Mouse (Mus musculus): ENCODE results near the gene Gm43064. TPM values are rescaled to one million over a fixed set of nuclear protein-coding genes. Genes with fewer than 3 reads are reported as not detected.
"Not testable (repeated sequence)": the region's sequence is repeated elsewhere in the genome, so short reads cannot be mapped to it uniquely, and the experiment has no call there.

Gene Gm43064
- polyA plus RNA-seq, 1 experiment, result not detected

GRCm38 (mm10) chr3:103830681-103831080, 21.3 kb downstream of the Gm43064 start:
- not testable (repeated sequence) for H3K4me1 ChIP-seq (ENCODE audit: control insufficient read depth, insufficient read depth, insufficient read length, low read length); H3K4me3 ChIP-seq (ENCODE audit: insufficient read depth, low read depth, low read length); H3K27ac ChIP-seq (replicated peaks; ENCODE audit: low read depth, low read length)

- Histone ChIP-seq H3K4me1 (ENCODE audit: control insufficient read depth, insufficient read depth, insufficient read length, low read length) (no peaks in the 10 kb centered on the region), H3K27ac (replicated peaks; ENCODE audit: low read depth, low read length) (no peak overlapping the region), H3K4me3 (ENCODE audit: insufficient read depth, low read depth, low read length) (no peak overlapping the region)
Observed at GRCm38 (mm10) chr3:103831146-103831545, 21.8 kb downstream of the Gm43064 start.

- Histone ChIP-seq H3K4me1 (ENCODE audit: control insufficient read depth, insufficient read depth, insufficient read length, low read length) (no peaks in the 10 kb centered on the region), H3K4me3 (ENCODE audit: insufficient read depth, low read depth, low read length) (no peak within 1 kb of the TSS), H3K27ac (replicated peaks; ENCODE audit: low read depth, low read length) (no peak within 1 kb of the TSS)
Observed at GRCm38 (mm10) chr3:103832426-103832825, 23.1 kb downstream of the Gm43064 start, which contains the start of gene Bcl2l15. Gene Bcl2l15, plus strand, starts transcription at chr3:103832601.

GRCm38 (mm10) chr3:103834001-103834400, 24.6 kb downstream of the Gm43064 start:
- Histone ChIP-seq H3K27ac (replicated peaks; ENCODE audit: low read depth, low read length) (no peak overlapping the region), H3K4me3 (ENCODE audit: insufficient read depth, low read depth, low read length) (no peak overlapping the region), H3K4me1 (ENCODE audit: control insufficient read depth, insufficient read depth, insufficient read length, low read length) (no peaks in the 10 kb centered on the region)

GRCm38 (mm10) chr3:103835272-103835950, 26.0 kb downstream of the Gm43064 start:
- H3K4me3 ChIP-seq (ENCODE audit: insufficient read depth, low read depth, low read length), result no peak overlapping the region
- no peaks in the 10 kb centered on the region for H3K4me1 ChIP-seq (ENCODE audit: control insufficient read depth, insufficient read depth, insufficient read length, low read length)
- no peak overlapping the region for H3K27ac ChIP-seq (replicated peaks; ENCODE audit: low read depth, low read length)

- H3K4me3 ChIP-seq (ENCODE audit: insufficient read depth, low read depth, low read length), result no peak overlapping the region
- H3K4me1 ChIP-seq (ENCODE audit: control insufficient read depth, insufficient read depth, insufficient read length, low read length), result no peaks in the 10 kb centered on the region
- no peak overlapping the region for H3K27ac ChIP-seq (replicated peaks; ENCODE audit: low read depth, low read length)
Observed at GRCm38 (mm10) chr3:103835951-103836310, 26.6 kb downstream of the Gm43064 start.

- H3K4me3 ChIP-seq (ENCODE audit: insufficient read depth, low read depth, low read length), result no peak overlapping the region
- no peaks in the 10 kb centered on the region for H3K4me1 ChIP-seq (ENCODE audit: control insufficient read depth, insufficient read depth, insufficient read length, low read length)
- no peak overlapping the region for H3K27ac ChIP-seq (replicated peaks; ENCODE audit: low read depth, low read length)
Observed at GRCm38 (mm10) chr3:103836453-103836852, 27.1 kb downstream of the Gm43064 start.

GRCm38 (mm10) chr3:103839711-103840110, 30.3 kb downstream of the Gm43064 start:
- Histone ChIP-seq H3K27ac (replicated peaks; ENCODE audit: low read depth, low read length) (no peak overlapping the region), H3K4me1 (ENCODE audit: control insufficient read depth, insufficient read depth, insufficient read length, low read length) (no peaks in the 10 kb centered on the region), H3K4me3 (ENCODE audit: insufficient read depth, low read depth, low read length) (no peak overlapping the region)

- H3K4me3 ChIP-seq (ENCODE audit: insufficient read depth, low read depth, low read length); H3K4me1 ChIP-seq (ENCODE audit: control insufficient read depth, insufficient read depth, insufficient read length, low read length); H3K27ac ChIP-seq (replicated peaks; ENCODE audit: low read depth, low read length): not testable (repeated sequence)
Observed at GRCm38 (mm10) chr3:103840195-103840594, 30.8 kb downstream of the Gm43064 start.

DNA sequence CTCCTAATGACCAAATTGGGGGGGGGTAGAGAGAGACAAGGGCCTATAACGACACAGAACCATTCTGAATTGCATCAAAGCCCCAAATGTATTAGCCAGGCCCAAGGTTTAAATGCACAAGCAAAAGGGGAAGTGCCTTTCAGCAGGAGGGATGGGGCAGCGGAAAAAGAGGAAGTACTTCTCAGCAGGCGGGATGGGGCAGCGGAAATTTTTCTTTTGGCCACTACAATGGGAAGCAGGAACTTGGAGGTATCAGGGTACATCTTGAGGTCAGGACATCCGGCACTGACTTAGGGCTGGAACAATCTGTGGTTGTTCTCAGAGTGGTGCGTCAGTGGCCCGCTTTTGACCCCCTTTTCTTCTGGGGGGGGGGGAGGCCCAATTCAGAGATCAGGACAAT, 31.6 kb downstream of the Gm43064 start:
- not testable (repeated sequence) for H3K27ac ChIP-seq (replicated peaks; ENCODE audit: low read depth, low read length); H3K4me1 ChIP-seq (ENCODE audit: control insufficient read depth, insufficient read depth, insufficient read length, low read length); H3K4me3 ChIP-seq (ENCODE audit: insufficient read depth, low read depth, low read length)

DNA sequence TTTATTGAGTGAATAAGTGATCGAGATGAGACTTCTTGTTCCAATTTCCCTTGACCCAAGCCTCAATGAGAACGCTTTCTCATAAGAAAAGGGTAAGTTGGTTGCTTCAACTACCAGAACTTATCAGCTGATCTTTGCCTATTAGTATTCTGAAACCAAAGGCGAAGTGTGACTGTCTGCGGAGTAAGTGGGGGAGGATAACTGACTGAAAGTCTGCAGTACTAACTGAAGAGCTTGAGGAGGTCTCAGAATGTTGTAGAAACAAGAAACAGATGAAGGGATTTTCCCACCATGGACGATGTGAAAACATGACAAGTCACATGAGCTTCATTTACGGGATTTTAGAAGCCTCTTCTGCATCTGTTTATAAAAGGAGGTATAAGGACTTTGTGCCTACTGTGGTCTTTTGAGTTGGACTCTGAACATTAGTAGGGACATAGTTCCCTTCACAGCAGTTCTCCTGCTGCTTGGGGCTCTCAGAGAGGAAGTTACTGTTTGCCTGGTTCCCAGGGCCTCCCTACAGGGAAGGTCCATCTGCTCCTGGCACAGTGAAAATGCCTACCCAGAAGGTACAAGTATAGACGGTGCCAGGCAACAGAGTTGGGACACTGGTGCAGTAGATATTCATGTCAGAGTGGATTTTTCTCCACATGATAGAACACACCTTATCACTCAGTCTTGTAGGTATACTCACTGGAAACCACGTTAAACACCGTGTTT, 41.4 kb downstream of the Gm43064 start:
- H3K4me1 ChIP-seq (ENCODE audit: control insufficient read depth, insufficient read depth, insufficient read length, low read length), result no peaks in the 10 kb centered on the region
- H3K4me3 ChIP-seq (ENCODE audit: insufficient read depth, low read depth, low read length), result no peak overlapping the region
- H3K27ac ChIP-seq (replicated peaks; ENCODE audit: low read depth, low read length), result no peak overlapping the region

- Histone ChIP-seq H3K4me3 (ENCODE audit: insufficient read depth, low read depth, low read length) (no peak overlapping the region), H3K4me1 (ENCODE audit: control insufficient read depth, insufficient read depth, insufficient read length, low read length) (no peaks in the 10 kb centered on the region)
Observed at GRCm38 (mm10) chr3:103851481-103851880, 42.1 kb downstream of the Gm43064 start.

DNA sequence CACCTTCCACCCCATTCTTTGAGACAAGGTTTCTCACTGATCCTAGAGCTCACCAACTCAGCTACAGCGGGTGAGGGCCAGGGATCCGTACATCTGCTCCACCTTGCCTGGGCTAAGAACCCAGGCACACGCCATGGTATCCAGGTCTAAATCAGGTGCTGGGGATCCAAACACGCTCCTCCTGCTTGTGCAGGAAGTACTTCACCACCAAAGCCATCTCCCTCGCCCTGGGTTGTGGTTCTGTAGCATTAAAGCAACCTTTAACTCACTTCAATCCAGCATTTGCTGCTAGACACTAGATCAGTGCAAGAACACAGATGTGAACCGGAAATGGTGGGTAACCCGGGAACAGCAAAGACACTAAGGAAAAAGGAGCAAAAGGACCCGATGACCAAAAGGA, 42.5 kb downstream of the Gm43064 start:
- Histone ChIP-seq H3K27ac (replicated peaks; ENCODE audit: low read depth, low read length) (no peak overlapping the region), H3K4me3 (ENCODE audit: insufficient read depth, low read depth, low read length) (no peak overlapping the region), H3K4me1 (ENCODE audit: control insufficient read depth, insufficient read depth, insufficient read length, low read length) (no peaks in the 10 kb centered on the region)

More at GRCm38 (mm10) chr3:103851481-103851880, 42.1 kb downstream of the Gm43064 start:
- H3K27ac ChIP-seq (replicated peaks; ENCODE audit: low read depth, low read length), result no peak overlapping the region

- H3K4me1 ChIP-seq (ENCODE audit: control insufficient read depth, insufficient read depth, insufficient read length, low read length), result no peaks in the 10 kb centered on the region
- no peak overlapping the region for H3K4me3 ChIP-seq (ENCODE audit: insufficient read depth, low read depth, low read length)
- no peak overlapping the region for H3K27ac ChIP-seq (replicated peaks; ENCODE audit: low read depth, low read length)
Observed at GRCm38 (mm10) chr3:103852565-103853299, 43.4 kb downstream of the Gm43064 start.

DNA sequence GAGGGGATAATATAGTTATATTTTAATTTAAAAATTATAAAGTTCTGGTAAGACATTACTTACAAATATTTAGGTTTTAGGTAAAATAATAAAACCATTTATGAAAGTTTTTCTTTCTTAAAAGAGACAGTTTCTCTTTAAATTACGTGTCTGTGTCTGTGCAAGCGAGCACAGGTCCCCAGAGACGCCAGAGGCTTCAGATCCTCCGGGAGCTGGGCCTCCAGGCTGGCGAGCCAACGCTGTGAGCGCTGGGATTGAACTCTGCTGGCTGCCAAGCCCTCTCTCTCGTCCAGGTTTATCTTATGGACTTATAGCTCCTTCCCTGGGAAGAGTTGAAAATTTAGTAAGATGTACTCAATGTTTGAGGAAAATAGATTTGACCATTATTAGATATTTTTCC, 44.4 kb downstream of the Gm43064 start:
- H3K4me3 ChIP-seq (ENCODE audit: insufficient read depth, low read depth, low read length), result no peak overlapping the region
- no peaks in the 10 kb centered on the region for H3K4me1 ChIP-seq (ENCODE audit: control insufficient read depth, insufficient read depth, insufficient read length, low read length)
- no peak overlapping the region for H3K27ac ChIP-seq (replicated peaks; ENCODE audit: low read depth, low read length)

Data from brown adipose tissue, adult 24 weeks (tissue).